Mouse (Mus musculus) midbrain, embryonic 13.5 days (tissue): Measurements from ENCODE around the gene Bex3. TPM values are rescaled to one million over a fixed set of nuclear protein-coding genes. Genes with fewer than 3 reads are reported as not detected.
"Not testable (repeated sequence)": the region's sequence is repeated elsewhere in the genome, so short reads cannot be mapped to it uniquely, and the experiment has no call there.

Experiments used
- ATAC-seq: fragments of 200-750 bp; cut with Nextera tagmentation; 2 replicates; pipeline ENCODE4 v1.8.0; 2017; ENCODE audit warnings: mild to moderate bottlenecking, moderate TSS enrichment, moderate library complexity
- H3K27ac ChIP-seq: fragments of 300-500 bp; sonication (generic); 2 replicates; pipeline ENCODE4 v1.5.1; 2015; ENCODE audit warnings: inconsistent platforms, mild to moderate bottlenecking, moderate library complexity
- H3K27me3 ChIP-seq: fragments of 300-500 bp; sonication (generic); 2 replicates; pipeline ENCODE4 v1.6.1; 2015; ENCODE audit warnings: mild to moderate bottlenecking, inconsistent platforms
- H3K36me3 ChIP-seq: fragments of 300-500 bp; sonication (generic); 2 replicates; pipeline ENCODE4 v1.6.1; 2015; ENCODE audit warnings: mild to moderate bottlenecking, inconsistent platforms
- H3K4me1 ChIP-seq: fragments of 300-500 bp; sonication (generic); replicated peaks from 2 replicates; pipeline ENCODE4 v1.6.1; 2015; ENCODE audit warnings: inconsistent platforms
- H3K4me2 ChIP-seq: fragments of 300-500 bp; sonication (generic); replicated peaks from 2 replicates; pipeline ENCODE4 v1.6.1; 2015; ENCODE audit warnings: moderate library complexity, mild to moderate bottlenecking, inconsistent platforms
- H3K4me3 ChIP-seq: fragments of 300-500 bp; sonication (generic); replicated peaks from 2 replicates; pipeline ENCODE4 v1.5.1; 2015; ENCODE audit warnings: mild to moderate bottlenecking, inconsistent platforms
- H3K9ac ChIP-seq: fragments of 300-500 bp; sonication (generic); replicated peaks from 2 replicates; pipeline ENCODE4 v1.6.1; 2015; ENCODE audit warnings: mild to moderate bottlenecking, inconsistent platforms
- H3K9me3 ChIP-seq: fragments of 300-500 bp; sonication (generic); 2 replicates; pipeline ENCODE4 v1.6.1; 2016; ENCODE audit warnings: mild to moderate bottlenecking, inconsistent platforms
- WGBS: fragments of 180-500 bp; shearing (Covaris S2); methylation state at CpG from one replicate; pipeline ENCODE4 v1.1.7; 2015; 5-methylcytosine and 5-hydroxymethylcytosine counted together
- polyA plus RNA-seq: library from polyadenylated mRNA; unstranded; fragments of >200 nt; fragmentation: Nextera tagmentation; extraction: Ambion mirVana; gene quantifications from 2 replicates; pipeline ENCODE4 v1.2.1, GENCODE M21; 2015

Gene Bex3
- polyA plus RNA-seq, 1 experiment from 2014 or later = 705 TPM

DNA sequence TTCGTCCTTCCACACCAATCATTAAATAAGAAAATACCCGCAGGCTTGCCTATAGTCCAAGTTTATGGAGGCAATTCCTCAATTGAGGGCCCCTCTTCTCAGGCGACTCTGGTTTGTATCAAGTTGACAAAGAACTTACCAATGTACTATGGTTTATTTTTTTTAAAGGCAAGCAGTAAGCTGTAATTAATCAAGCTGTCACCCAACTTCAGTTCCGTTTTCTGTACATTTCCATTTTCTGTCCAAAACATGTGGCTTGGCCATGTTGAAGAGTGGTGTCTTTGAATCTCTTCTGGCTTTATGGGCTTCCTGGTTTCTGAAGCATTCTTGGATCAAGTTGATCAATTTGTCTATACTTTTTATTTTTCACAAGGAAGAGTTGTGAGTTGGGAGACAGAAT lies 1.9 kb upstream of the Bex3 start:
- WGBS = 85% methylated on average over 4 of the region's 4 CpGs
- peaks cover 14% of the 10 kb centered on the region for H3K4me1 ChIP-seq
- H3K9ac ChIP-seq = no peak overlapping the region
- no peak overlapping the region for H3K4me3 ChIP-seq
- H3K9me3 ChIP-seq = no peaks in the 10 kb centered on the region
- H3K27ac ChIP-seq = no peak overlapping the region
- no peak overlapping the region for H3K4me2 ChIP-seq
- H3K27me3 ChIP-seq = no peaks in the 10 kb centered on the region
- no peak for ATAC-seq
- 0 out of 2 replicates have a peak, but pooled peaks cover 3% of the 10 kb centered on the region for H3K36me3 ChIP-seq

DNA sequence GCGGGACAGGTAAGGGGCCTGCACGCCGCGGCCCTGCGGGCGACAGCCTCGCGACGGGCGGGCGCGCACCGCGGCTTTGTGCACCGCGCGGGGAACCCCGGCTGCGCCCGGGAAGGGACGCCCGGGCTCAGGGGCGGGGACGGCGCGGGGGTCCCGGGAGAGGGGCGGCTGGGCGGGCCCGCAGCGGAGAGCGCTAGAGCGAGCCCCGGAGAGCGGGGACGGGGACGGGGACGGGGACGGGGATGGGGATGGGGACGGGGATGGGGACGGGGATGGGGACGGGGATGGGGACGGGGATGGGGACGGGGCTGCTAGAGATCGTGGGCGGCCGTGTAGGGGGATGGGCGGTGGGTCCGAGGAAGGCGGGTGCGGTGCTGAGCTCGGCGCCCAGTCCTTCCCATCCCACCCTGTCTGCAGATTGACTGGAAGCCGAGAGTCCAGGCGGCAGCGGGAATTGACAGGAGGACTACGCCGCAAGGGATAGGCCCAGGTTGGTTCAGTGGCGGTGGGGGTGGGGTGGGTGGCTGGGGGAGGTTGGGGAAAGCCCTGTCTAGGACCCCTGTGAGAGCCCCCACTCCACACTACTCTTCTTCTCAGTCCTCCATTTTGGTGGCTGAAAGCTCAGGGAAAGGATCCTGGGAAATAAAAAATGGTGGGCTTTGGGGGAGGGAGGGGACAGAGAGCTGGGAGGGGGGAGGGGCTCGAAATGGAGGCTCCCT lies 499 bp downstream of the Bex3 start:
- Histone ChIP-seq H3K4me3 (peak overlapping the region; percentile 46), H3K4me2 (peak overlapping the region; percentile 61), H3K27ac (peak overlapping the region; percentile 81), H3K4me1 (peaks cover 14% of the 10 kb centered on the region), H3K9ac (peak overlapping the region; percentile 65)
- 24% methylated on average over 20 of the region's 60 CpGs for WGBS
- H3K36me3 ChIP-seq, H3K27me3 ChIP-seq, H3K9me3 ChIP-seq: not testable (repeated sequence)
- ATAC-seq = peak; percentile 80

DNA sequence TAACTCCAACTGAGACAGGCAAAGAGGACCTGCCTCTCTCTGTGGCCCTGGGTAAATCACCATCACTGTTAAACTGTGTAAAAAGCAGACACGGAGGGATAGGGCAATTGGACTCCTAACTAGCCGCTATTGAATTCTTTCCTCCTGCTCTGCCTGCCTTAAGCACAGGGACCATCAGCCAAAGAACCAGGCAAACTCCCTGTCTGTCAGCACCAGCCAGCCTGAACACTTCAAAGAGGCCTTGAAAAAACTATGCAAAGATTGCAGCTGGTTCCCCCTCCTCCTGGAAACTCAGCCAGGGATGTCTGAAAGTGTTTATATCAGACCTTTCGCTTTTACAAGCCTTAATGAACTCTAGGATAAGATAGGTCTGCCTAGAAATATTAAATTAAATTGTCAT lies 4.5 kb downstream of the Bex3 start:
- Histone ChIP-seq H3K4me3 (no peak overlapping the region), H3K9me3 (no peaks in the 10 kb centered on the region), H3K9ac (no peak overlapping the region), H3K36me3 (0 out of 2 replicates have a peak, but pooled peaks cover 3% of the 10 kb centered on the region), H3K27me3 (peaks cover 5% of the 10 kb centered on the region; the same call in 1 of the 2 replicates), H3K4me2 (no peak overlapping the region), H3K4me1 (peaks cover 14% of the 10 kb centered on the region), H3K27ac (peak overlapping the region; percentile 19; the same call in 1 of the 2 replicates)
- WGBS = 28% methylated on average over 3 of the region's 3 CpGs
- ATAC-seq = no peak

DNA sequence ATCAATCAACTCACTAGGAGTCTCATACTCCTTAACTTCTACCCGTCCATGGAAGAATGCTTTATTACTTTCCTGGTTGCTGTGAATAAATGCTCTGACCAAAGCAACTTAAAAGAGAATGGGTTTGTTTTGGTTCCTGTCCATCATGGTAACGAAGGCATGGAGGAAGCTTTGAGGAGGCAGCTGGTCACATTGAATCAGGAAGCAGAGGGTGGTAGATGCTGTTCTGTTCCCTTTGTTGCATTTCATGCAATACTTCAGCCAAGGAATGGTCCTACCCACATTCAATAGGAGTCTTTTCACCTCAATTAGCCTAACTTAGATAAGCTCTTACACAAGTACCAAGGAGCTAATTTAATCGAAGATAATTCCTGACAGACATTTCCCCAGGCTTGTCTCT lies 5.3 kb downstream of the Bex3 start:
- Histone ChIP-seq H3K4me1 (peaks cover 14% of the 10 kb centered on the region), H3K27me3 (peaks cover 5% of the 10 kb centered on the region; the same call in 1 of the 2 replicates), H3K9ac (no peak overlapping the region), H3K9me3 (no peaks in the 10 kb centered on the region), H3K27ac (no peak overlapping the region), H3K36me3 (0 out of 2 replicates have a peak, but pooled peaks cover 3% of the 10 kb centered on the region), H3K4me2 (no peak overlapping the region), H3K4me3 (no peak overlapping the region)
- WGBS = 24% methylated on average over 3 of the region's 3 CpGs
- no peak for ATAC-seq

DNA sequence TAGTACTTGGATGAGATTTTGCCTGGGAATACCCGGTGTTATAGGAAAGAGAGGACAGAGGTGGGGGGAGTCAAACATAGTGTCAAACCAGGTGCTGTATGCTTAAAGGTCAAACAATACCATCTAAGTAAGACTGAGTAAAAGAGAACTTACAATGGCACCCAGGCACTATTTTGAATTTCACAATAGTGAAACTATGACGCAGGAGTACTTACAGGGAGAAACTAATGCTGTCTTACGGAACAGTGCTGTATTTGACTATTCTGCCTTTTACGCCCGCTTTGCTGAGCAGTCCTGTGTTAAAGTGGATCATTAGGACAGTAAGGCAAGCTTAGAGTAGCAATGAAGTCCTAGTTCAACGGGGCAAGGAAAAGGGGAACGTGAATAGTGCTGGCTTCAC lies 7.5 kb downstream of the Bex3 start:
- Histone ChIP-seq H3K4me3 (no peak overlapping the region), H3K27me3 (peaks cover 5% of the 10 kb centered on the region; the same call in 1 of the 2 replicates), H3K4me2 (no peak overlapping the region), H3K9me3 (no peaks in the 10 kb centered on the region), H3K4me1 (no peaks in the 10 kb centered on the region), H3K36me3 (no peaks in the 10 kb centered on the region), H3K9ac (no peak overlapping the region), H3K27ac (no peak overlapping the region)
- WGBS = 84% methylated on average over 7 of the region's 7 CpGs
- ATAC-seq = no peak

DNA sequence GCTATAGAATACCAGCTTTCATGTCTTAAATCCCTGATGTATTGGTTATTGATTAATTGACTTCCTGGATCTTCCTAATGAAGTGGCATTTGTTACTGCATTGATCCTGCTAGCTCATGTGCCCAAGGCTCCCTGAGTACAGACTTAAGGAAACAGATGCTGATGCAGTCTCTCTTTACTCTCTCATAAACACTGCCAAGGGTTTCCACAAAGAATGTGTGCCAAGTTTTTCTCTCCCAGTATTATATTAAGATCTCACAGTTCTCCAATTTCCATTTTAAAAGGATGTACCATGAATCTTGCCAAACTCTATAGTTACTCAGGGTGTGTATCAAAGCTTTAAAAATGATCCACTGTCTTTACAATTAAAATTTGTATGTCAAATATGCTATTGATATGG lies 8.3 kb downstream of the Bex3 start:
- ATAC-seq = no peak
- Histone ChIP-seq H3K9ac (no peak overlapping the region), H3K27me3 (peaks cover 5% of the 10 kb centered on the region; the same call in 1 of the 2 replicates)

DNA sequence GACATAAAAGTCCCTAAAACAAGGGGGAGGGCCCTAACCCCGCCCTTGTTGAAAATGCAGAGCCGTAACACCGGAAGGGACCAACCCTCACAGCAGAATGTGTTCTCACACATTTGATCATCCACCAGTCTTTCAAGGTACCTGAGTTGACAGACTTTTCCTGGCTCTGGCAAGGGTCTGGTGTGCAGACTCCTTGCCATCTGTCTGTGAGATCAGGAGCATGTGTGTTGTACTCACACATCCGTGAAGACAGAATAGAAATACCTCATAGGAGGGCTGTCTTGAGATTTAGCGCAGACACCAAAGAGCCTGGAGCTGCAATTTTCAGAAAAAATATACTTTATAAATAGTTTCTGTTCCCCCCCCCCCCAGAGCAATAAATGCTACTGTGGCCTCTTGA lies 9.4 kb downstream of the Bex3 start:
- H3K9ac ChIP-seq = no peak overlapping the region
- no peaks in the 10 kb centered on the region for H3K36me3 ChIP-seq
- H3K4me3 ChIP-seq = no peak overlapping the region
- no peaks in the 10 kb centered on the region for H3K4me1 ChIP-seq
- 81% methylated on average over 5 of the region's 5 CpGs for WGBS
- peaks cover 5% of the 10 kb centered on the region; the same call in 1 of the 2 replicates for H3K27me3 ChIP-seq
- H3K9me3 ChIP-seq = no peaks in the 10 kb centered on the region
- no peak overlapping the region for H3K27ac ChIP-seq
- no peak for ATAC-seq
- H3K4me2 ChIP-seq = no peak overlapping the region

More for the DNA sequence above, 8.3 kb downstream of the Bex3 start:
- no peaks in the 10 kb centered on the region for H3K4me1 ChIP-seq
- no peak overlapping the region for H3K4me2 ChIP-seq
- H3K4me3 ChIP-seq = no peak overlapping the region
- H3K36me3 ChIP-seq = no peaks in the 10 kb centered on the region
- no peaks in the 10 kb centered on the region for H3K9me3 ChIP-seq
- H3K27ac ChIP-seq = no peak overlapping the region

DNA sequence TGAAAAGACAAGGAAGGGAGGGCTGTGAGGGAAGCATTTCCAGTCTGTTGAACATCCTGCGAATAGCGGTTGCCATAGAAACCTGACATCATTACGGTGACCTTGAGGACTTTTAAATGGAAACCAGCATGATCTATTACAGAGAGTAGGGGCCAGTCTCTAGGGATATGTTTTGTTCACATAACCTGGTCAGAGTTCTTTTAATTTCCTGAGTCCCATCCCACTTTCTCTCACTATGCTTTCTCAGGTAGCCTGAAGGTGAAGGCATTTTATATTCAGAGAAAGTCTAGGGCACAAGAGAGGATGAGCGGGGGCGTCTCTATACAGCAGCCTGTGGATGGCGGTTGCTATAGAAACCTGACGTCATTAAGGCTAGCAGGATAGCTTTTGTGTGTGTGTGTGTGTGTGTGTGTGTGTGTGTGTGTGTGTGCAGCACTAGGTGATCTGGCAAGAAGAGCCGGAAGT lies 20.8 kb downstream of the Bex3 start:
- Histone ChIP-seq H3K36me3 (no peaks in the 10 kb centered on the region), H3K9me3 (no peaks in the 10 kb centered on the region), H3K4me2 (peak overlapping the region; percentile 41), H3K27me3 (no peaks in the 10 kb centered on the region), H3K4me3 (peak overlapping the region; percentile 16; the same call in 1 of the 2 replicates), H3K27ac (peak overlapping the region; percentile 84), H3K4me1 (0 out of 2 replicates have a peak, but pooled peaks cover 4% of the 10 kb centered on the region), H3K9ac (no peak overlapping the region)
- WGBS = 29% methylated on average over 8 of the region's 8 CpGs
- ATAC-seq = peak; percentile 98

DNA sequence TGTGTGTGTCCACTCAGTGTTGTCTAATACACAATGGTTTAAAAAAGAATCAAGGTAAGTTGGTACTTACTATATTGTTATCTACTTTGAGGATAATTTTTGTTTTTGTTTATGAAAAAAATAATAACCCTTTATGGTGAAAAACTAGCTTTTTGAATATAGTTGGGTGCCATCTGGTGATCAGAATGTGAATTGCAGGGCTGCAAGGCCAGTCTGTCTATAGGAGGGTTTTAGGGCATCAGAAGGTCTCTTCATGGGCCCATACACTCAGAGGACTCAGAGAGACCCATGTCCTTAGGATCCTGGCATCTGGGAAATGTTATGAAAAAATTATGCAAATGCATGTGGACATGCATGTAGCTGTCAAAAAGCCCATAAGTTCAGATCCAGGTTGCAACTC lies 34.2 kb downstream of the Bex3 start:
- no peak for ATAC-seq

DNA sequence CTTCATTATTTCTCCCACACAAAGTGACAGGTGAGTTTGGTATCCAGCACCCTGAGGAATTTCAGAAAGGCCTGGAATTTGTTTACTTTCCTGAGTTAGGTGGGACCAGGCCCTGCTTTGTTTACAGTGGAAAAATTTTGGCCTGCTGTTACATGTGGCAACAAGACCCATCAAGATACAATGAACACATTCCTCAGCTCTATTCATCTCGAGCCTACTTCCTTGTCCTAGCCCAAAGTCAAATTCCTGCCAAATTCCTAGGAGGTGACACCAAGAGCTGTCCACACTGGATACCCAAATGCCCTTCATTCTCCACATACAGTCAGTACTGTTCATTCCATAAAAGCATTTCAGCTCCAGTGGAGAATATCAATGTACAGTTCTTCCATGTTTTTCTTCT lies 36.1 kb downstream of the Bex3 start:
- no peak overlapping the region for H3K27ac ChIP-seq
- no peaks in the 10 kb centered on the region for H3K4me1 ChIP-seq
- 39% methylated on average over 1 of the region's 1 CpGs for WGBS
- H3K4me3 ChIP-seq = no peak overlapping the region
- no peak for ATAC-seq
- no peak overlapping the region for H3K9ac ChIP-seq
- no peak overlapping the region for H3K4me2 ChIP-seq
- no peaks in the 10 kb centered on the region for H3K9me3 ChIP-seq
- H3K27me3 ChIP-seq = no peaks in the 10 kb centered on the region
- H3K36me3 ChIP-seq = no peaks in the 10 kb centered on the region

More for the DNA sequence above, 34.2 kb downstream of the Bex3 start:
- no peaks in the 10 kb centered on the region for H3K4me1 ChIP-seq
- H3K27me3 ChIP-seq = no peaks in the 10 kb centered on the region
- H3K4me2 ChIP-seq = no peak overlapping the region
- H3K9me3 ChIP-seq = no peaks in the 10 kb centered on the region
- H3K36me3 ChIP-seq = no peaks in the 10 kb centered on the region
- no peak overlapping the region for H3K27ac ChIP-seq
- no peak overlapping the region for H3K4me3 ChIP-seq
- H3K9ac ChIP-seq = no peak overlapping the region

DNA sequence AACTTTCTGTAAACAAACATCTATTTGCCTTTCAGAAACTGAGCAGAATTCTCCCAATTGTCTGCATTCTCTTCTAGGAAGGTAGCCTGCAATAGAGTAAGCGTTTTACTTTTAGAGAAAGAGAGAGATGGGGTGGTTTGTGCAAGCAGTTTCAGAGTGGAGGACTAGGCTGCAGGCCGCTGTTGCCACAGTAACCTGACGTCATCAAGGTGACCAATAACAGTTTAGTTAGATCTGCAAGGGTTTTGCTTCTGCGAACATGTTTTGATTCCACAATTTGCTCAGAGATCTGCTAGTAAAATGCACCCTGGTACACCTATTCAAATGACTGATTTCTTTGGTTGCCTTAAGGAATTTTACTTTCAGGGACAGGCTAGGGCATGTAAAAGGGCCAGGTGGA lies 43.2 kb downstream of the Bex3 start:
- Histone ChIP-seq H3K4me2 (peak overlapping the region; percentile 32), H3K4me3 (no peak overlapping the region)
- 44% methylated on average over 4 of the region's 4 CpGs for WGBS

DNA sequence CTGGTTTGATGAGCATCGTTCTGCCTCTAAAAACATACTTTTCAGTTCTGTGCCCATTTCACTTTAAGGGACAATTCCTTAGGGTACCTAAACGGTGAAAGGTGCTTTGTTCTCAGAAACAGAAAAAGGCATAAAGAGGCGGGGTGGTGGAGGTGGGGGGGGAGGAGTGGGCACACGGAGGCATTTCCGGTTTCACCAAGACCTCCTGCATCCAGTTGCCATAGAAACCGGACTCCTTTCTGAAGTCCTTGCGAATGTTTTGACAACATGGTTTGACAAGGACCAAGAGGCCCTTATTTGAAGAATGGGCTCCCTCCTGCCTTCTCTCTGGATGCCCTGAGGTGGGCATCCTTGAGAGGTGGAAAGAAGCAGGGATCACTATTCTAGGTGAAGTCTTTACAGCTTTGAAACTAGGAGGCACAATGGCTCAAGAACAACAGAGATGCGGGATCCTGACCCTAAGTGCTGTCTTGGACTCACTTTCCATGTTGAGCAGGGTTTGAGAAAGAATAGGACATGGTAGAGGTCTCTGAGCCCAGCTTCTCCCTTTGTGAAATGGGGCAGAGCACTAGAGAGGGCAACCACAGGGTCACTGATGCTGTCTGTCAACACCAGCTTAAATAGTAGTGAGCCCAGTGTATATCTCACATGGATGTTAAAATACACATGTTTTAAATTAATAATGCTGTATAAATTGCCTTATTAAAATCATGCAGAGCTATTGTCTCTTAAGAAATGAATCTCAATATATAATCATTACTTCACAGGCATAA lies 43.9 kb downstream of the Bex3 start:
- peak; percentile 70 for ATAC-seq
- Histone ChIP-seq H3K4me2 (peak overlapping the region; percentile 32), H3K4me1 (peaks cover 3% of the 10 kb centered on the region; the same call in 1 of the 2 replicates), H3K36me3 (no peaks in the 10 kb centered on the region), H3K27ac (peak overlapping the region; percentile 76), H3K9me3 (no peaks in the 10 kb centered on the region), H3K27me3 (no peaks in the 10 kb centered on the region), H3K4me3 (no peak overlapping the region), H3K9ac (no peak overlapping the region)
- 30% methylated on average over 8 of the region's 8 CpGs for WGBS

More for the DNA sequence above, 43.2 kb downstream of the Bex3 start:
- peaks cover 3% of the 10 kb centered on the region; the same call in 1 of the 2 replicates for H3K4me1 ChIP-seq
- no peaks in the 10 kb centered on the region for H3K9me3 ChIP-seq
- ATAC-seq = peak; percentile 80
- H3K27ac ChIP-seq = peak overlapping the region; percentile 76
- no peaks in the 10 kb centered on the region for H3K27me3 ChIP-seq
- no peaks in the 10 kb centered on the region for H3K36me3 ChIP-seq
- H3K9ac ChIP-seq = no peak overlapping the region
